Mouse (Mus musculus): ENCODE measurements around the gene Disp3. TPM values are rescaled to one million over a fixed set of nuclear protein-coding genes. Genes with fewer than 3 reads are reported as not detected.

The Disp3 gene
- polyA plus RNA-seq (2017; shearing (Covaris generic)), result not detected

DNA sequence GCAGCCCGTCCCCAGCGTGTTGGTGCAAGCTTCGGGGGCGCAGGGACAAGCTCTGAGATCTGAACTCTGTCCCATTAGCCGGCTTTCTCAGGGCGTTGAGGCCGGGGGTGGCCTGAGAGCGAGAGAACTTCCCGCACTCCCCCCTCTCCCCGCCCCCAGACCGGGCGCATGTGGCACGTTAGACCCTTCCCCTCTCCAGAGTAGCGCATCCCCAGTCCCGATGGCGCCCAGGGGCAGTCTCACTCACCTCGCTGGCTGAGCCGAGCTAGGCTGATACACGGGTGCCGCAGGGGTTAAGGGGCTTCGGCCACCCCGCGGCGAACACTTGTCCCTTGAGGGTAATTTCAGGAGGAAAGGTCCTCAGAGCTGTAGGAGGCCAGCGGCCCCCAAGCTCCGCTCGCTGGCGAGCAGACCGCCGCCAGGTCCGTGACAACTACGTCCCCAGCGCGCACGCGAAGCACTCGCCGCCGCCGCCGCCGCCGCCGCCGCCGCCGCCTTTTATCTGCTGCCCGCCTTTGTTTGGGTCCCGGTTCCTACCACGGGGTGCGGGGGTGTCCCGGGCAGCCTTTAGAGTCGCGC lies at the start of gene Disp3:
Gene Disp3, minus strand, starts transcription at position 490 of the 579 bp plus-strand sequence.

Other genes starting within 250 kb of the Disp3 start
- 10.0 TPM for gene Clcn6, start 249.1 kb downstream of the Disp3 start, polyA plus RNA-seq (2017; shearing (Covaris generic))
- gene Mthfr, start 248.9 kb downstream of the Disp3 start, polyA plus RNA-seq (2017; shearing (Covaris generic)), result 20.9 TPM
- gene Agtrap, start 199.9 kb downstream of the Disp3 start, polyA plus RNA-seq (2017; shearing (Covaris generic)), result 26.0 TPM
- 53.9 TPM for gene Mad2l2, start 157.6 kb downstream of the Disp3 start, polyA plus RNA-seq (2017; shearing (Covaris generic))
- not detected for gene Draxin, start 157.3 kb downstream of the Disp3 start, polyA plus RNA-seq (2017; shearing (Covaris generic))
- gene Fbxo6, start 135.8 kb downstream of the Disp3 start, polyA plus RNA-seq (2017; shearing (Covaris generic)), result 52.8 TPM
- gene Fbxo44, start 127.5 kb downstream of the Disp3 start, polyA plus RNA-seq (2017; shearing (Covaris generic)), result 4.2 TPM
- gene Fbxo2, start 127.3 kb downstream of the Disp3 start, polyA plus RNA-seq (2017; shearing (Covaris generic)), result not detected
- 21.0 TPM for gene Ubiad1, start 156.8 kb upstream of the Disp3 start, polyA plus RNA-seq (2017; shearing (Covaris generic))
- 20.5 TPM for gene Mtor, start 160.6 kb upstream of the Disp3 start, polyA plus RNA-seq (2017; shearing (Covaris generic))
- gene Angptl7, start 212.5 kb upstream of the Disp3 start, polyA plus RNA-seq (2017; shearing (Covaris generic)), result 0.25 TPM

All from CD4-positive, CD25-positive, alpha-beta regulatory T cell, adult 9 weeks (primary cell).